Mouse (Mus musculus): ENCODE data around the gene Abl2. TPM values are rescaled to one million over a fixed set of nuclear protein-coding genes. Genes with fewer than 3 reads are reported as not detected.
A peak's percentile ranks its signal among the peaks of the same experiment; 100 is the strongest.

The Abl2 gene
- polyA plus RNA-seq, 2 experiments, result 1.2 to 1.6 TPM

GRCm38 (mm10) chr1:156665777-156666176 is 107.2 kb downstream of the Abl2 start:
- no peak overlapping the region for H3K4me2 ChIP-seq (ENCODE audit: low read depth)
- no peaks in the 10 kb centered on the region for H3K9me3 ChIP-seq (ENCODE audit: control insufficient read depth, low read length)
- TF ChIP-seq EP300 (IDR thresholded peaks at IDR 0.05; ENCODE audit: low read depth) (no peak), CTCF (IDR thresholded peaks at IDR 0.05; ENCODE audit: low read depth) (no peak)
- no peak overlapping the region for H3K27ac ChIP-seq
- H3K36me3 ChIP-seq (replicated peaks; ENCODE audit: control insufficient read depth, insufficient read depth, low read depth), result no peaks in the 10 kb centered on the region
- no peaks in the 10 kb centered on the region; a peak in 1 of 4 replicates for H3K4me1 ChIP-seq (replicated peaks; ENCODE audit: control insufficient read depth in 2 of 2, insufficient read depth in 2 of 2, low read length in 1 of 2)
- no peak overlapping the region for H3K9ac ChIP-seq (replicated peaks)
- 74% methylated on average over 8 of the region's 8 CpGs for WGBS (ENCODE audit: insufficient replicate concordance)
- no peak for DNase-seq (ENCODE audit: low read depth in 3 of 3, low spot score in 3 of 3)
- no peak for ATAC-seq (ENCODE audit: insufficient read depth)
- no peak overlapping the region for H3K4me3 ChIP-seq (ENCODE audit: insufficient read depth in 1 of 2, low read depth in 2 of 2, low read length in 2 of 2)
- H3K27me3 ChIP-seq (ENCODE audit: control insufficient read depth, insufficient read depth, low read length), result no peaks in the 10 kb centered on the region

GRCm38 (mm10) chr1:156667141-156667926 is 108.7 kb downstream of the Abl2 start:
- WGBS (ENCODE audit: insufficient replicate concordance), result 60% methylated on average over 23 of the region's 23 CpGs
- ATAC-seq (ENCODE audit: insufficient read depth) (peak; percentile 60; the same call in 1 of the 2 replicates), DNase-seq (ENCODE audit: low read depth in 3 of 3, low spot score in 3 of 3) (no peak)
- no peaks in the 10 kb centered on the region; a peak in 1 of 4 replicates for H3K4me1 ChIP-seq (replicated peaks; ENCODE audit: control insufficient read depth in 2 of 2, insufficient read depth in 2 of 2, low read length in 1 of 2)
- H3K9ac ChIP-seq (replicated peaks), result no peak overlapping the region
- TF ChIP-seq CTCF (IDR thresholded peaks at IDR 0.05; ENCODE audit: low read depth), result no peak
- TF ChIP-seq EP300 (IDR thresholded peaks at IDR 0.05; ENCODE audit: low read depth), result no peak
- no peak overlapping the region for H3K4me2 ChIP-seq (ENCODE audit: low read depth)
- no peak overlapping the region for H3K27ac ChIP-seq
- H3K9me3 ChIP-seq (ENCODE audit: control insufficient read depth, low read length), result no peaks in the 10 kb centered on the region
- H3K4me3 ChIP-seq (ENCODE audit: insufficient read depth in 1 of 2, low read depth in 2 of 2, low read length in 2 of 2), result no peak overlapping the region
- H3K36me3 ChIP-seq (replicated peaks; ENCODE audit: control insufficient read depth, insufficient read depth, low read depth), result no peaks in the 10 kb centered on the region
- no peaks in the 10 kb centered on the region for H3K27me3 ChIP-seq (ENCODE audit: control insufficient read depth, insufficient read depth, low read length)

DNA sequence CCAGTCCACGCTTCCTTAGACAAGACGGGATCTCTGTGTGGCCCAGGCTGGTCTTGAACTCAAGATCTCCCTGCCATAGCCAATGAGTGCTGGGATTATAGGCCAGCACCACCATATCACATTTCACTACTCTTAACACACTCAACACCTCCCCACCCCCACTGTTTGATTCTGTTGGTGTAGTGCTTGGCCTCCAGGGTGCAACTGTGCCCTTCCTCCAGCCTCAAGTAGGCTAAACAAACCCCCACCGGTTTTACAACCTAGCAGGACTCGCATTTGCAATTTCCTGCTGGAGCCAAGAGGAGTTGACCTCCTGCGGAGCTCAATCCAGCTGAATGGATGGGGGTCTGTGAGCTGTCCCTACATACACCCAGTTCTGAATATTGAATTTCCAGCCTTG is 110.0 kb downstream of the Abl2 start:
- H3K4me1 ChIP-seq (replicated peaks; ENCODE audit: control insufficient read depth in 2 of 2, insufficient read depth in 2 of 2, low read length in 1 of 2), result peaks cover 0 to 1% of the 10 kb centered on the region in 2 experiments; a peak in 2 of 4 replicates
- H3K36me3 ChIP-seq (replicated peaks; ENCODE audit: control insufficient read depth, insufficient read depth, low read depth), result no peaks in the 10 kb centered on the region
- ATAC-seq (ENCODE audit: insufficient read depth), result no peak
- H3K4me3 ChIP-seq (ENCODE audit: insufficient read depth in 1 of 2, low read depth in 2 of 2, low read length in 2 of 2), result no peak overlapping the region
- no peak overlapping the region for H3K27ac ChIP-seq
- 60% methylated on average over 5 of the region's 5 CpGs for WGBS (ENCODE audit: insufficient replicate concordance)
- DNase-seq (ENCODE audit: low read depth in 3 of 3, low spot score in 3 of 3), result no peak
- no peaks in the 10 kb centered on the region for H3K9me3 ChIP-seq (ENCODE audit: control insufficient read depth, low read length)
- TF ChIP-seq EP300 (IDR thresholded peaks at IDR 0.05; ENCODE audit: low read depth) (no peak), CTCF (IDR thresholded peaks at IDR 0.05; ENCODE audit: low read depth) (no peak)
- no peaks in the 10 kb centered on the region for H3K27me3 ChIP-seq (ENCODE audit: control insufficient read depth, insufficient read depth, low read length)
- H3K4me2 ChIP-seq (ENCODE audit: low read depth), result no peak overlapping the region
- no peak overlapping the region for H3K9ac ChIP-seq (replicated peaks)

- H3K9me3 ChIP-seq (ENCODE audit: control insufficient read depth, low read length), result no peaks in the 10 kb centered on the region
- H3K4me1 ChIP-seq (replicated peaks; ENCODE audit: control insufficient read depth in 2 of 2, insufficient read depth in 2 of 2, low read length in 1 of 2), result peaks cover 0 to 1% of the 10 kb centered on the region in 2 experiments; a peak in 2 of 4 replicates
- H3K4me2 ChIP-seq (ENCODE audit: low read depth), result no peak overlapping the region
- H3K4me3 ChIP-seq (ENCODE audit: insufficient read depth in 1 of 2, low read depth in 2 of 2, low read length in 2 of 2), result no peak overlapping the region
- no peaks in the 10 kb centered on the region for H3K36me3 ChIP-seq (replicated peaks; ENCODE audit: control insufficient read depth, insufficient read depth, low read depth)
- H3K27ac ChIP-seq, result no peak overlapping the region
- H3K9ac ChIP-seq (replicated peaks), result no peak overlapping the region
- H3K27me3 ChIP-seq (ENCODE audit: control insufficient read depth, insufficient read depth, low read length), result no peaks in the 10 kb centered on the region
- TF ChIP-seq EP300 (IDR thresholded peaks at IDR 0.05; ENCODE audit: low read depth) (no peak), CTCF (IDR thresholded peaks at IDR 0.05; ENCODE audit: low read depth) (no peak)
- no peak for DNase-seq (ENCODE audit: low read depth in 3 of 3, low spot score in 3 of 3)
- WGBS (ENCODE audit: insufficient replicate concordance), result 68% methylated on average over 11 of the region's 11 CpGs
- ATAC-seq (ENCODE audit: insufficient read depth), result no peak
These were observed 110.8 kb downstream of the Abl2 start for GRCm38 (mm10) chr1:156669208-156669983.

DNA sequence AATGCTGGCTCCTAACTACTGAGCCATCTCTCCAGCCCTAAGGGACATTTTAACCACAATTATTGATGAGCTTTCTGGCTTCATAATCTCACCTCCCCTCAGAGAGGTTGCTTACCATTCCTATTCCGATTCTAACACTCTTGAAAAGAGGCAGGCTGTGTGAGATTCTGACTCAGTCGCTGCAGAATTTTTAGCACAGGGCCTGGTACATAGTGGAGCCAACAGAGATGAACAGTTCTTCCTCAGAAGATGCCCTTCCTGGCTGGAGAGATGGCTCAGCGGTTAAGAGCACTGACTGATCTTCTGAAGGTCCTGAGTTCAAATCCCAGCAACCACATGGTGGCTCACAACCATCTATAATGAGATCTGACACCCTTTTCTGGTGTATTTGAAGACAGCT is 113.3 kb downstream of the Abl2 start:
- WGBS (ENCODE audit: insufficient replicate concordance), result 71% methylated on average over 3 of the region's 3 CpGs
- H3K27ac ChIP-seq, result no peak overlapping the region
- ATAC-seq (ENCODE audit: insufficient read depth), result no peak

More for the DNA sequence above, 113.3 kb downstream of the Abl2 start:
- Histone ChIP-seq H3K27me3 (ENCODE audit: control insufficient read depth, insufficient read depth, low read length) (no peaks in the 10 kb centered on the region), H3K36me3 (replicated peaks; ENCODE audit: control insufficient read depth, insufficient read depth, low read depth) (no peaks in the 10 kb centered on the region), H3K9ac (replicated peaks) (no peak overlapping the region), H3K4me3 (ENCODE audit: insufficient read depth in 1 of 2, low read depth in 2 of 2, low read length in 2 of 2) (no peak overlapping the region), H3K9me3 (ENCODE audit: control insufficient read depth, low read length) (no peaks in the 10 kb centered on the region), H3K4me2 (ENCODE audit: low read depth) (no peak overlapping the region), H3K4me1 (replicated peaks; ENCODE audit: control insufficient read depth in 2 of 2, insufficient read depth in 2 of 2, low read length in 1 of 2) (peaks cover 0 to 3% of the 10 kb centered on the region in 2 experiments; a peak in 2 of 4 replicates)
- DNase-seq (ENCODE audit: low read depth in 3 of 3, low spot score in 3 of 3), result no peak
- no peak for TF ChIP-seq CTCF (IDR thresholded peaks at IDR 0.05; ENCODE audit: low read depth)
- no peak for TF ChIP-seq EP300 (IDR thresholded peaks at IDR 0.05; ENCODE audit: low read depth)

Data from liver, embryonic 14.5 days (tissue).